Mouse (Mus musculus) retina, postnatal 1 day (tissue): ENCODE data around the gene Arl15.

Experiments
- DNase-seq: peaks from one replicate; pipeline ENCODE4 v3.0.0-alpha.2; 2012

Gene Arl15

GRCm38 (mm10) chr13:113995490-113996236 lies 201.4 kb downstream of the Arl15 start:
- no peak for DNase-seq

- no peak for DNase-seq
Measured at GRCm38 (mm10) chr13:113998811-113999210, 204.5 kb downstream of the Arl15 start.

GRCm38 (mm10) chr13:114003463-114003862 lies 209.2 kb downstream of the Arl15 start:
- no peak for DNase-seq

- DNase-seq = no peak
Measured at GRCm38 (mm10) chr13:114004191-114004590, 209.9 kb downstream of the Arl15 start.

GRCm38 (mm10) chr13:114009786-114010185 lies 215.5 kb downstream of the Arl15 start:
- DNase-seq = no peak

- no peak for DNase-seq
Measured at GRCm38 (mm10) chr13:114010521-114010920, 216.2 kb downstream of the Arl15 start.

GRCm38 (mm10) chr13:114011019-114011418 lies 216.7 kb downstream of the Arl15 start:
- peak; percentile 83 for DNase-seq

GRCm38 (mm10) chr13:114017928-114018327 lies 223.6 kb downstream of the Arl15 start:
- no peak for DNase-seq

GRCm38 (mm10) chr13:114023541-114023940 lies 229.2 kb downstream of the Arl15 start:
- DNase-seq = no peak

GRCm38 (mm10) chr13:114026306-114026705 lies 232.0 kb downstream of the Arl15 start:
- no peak for DNase-seq

- DNase-seq = no peak
Measured at GRCm38 (mm10) chr13:114026751-114027150, 232.4 kb downstream of the Arl15 start.

GRCm38 (mm10) chr13:114048071-114048470 lies 253.8 kb downstream of the Arl15 start:
- DNase-seq = no peak

GRCm38 (mm10) chr13:114048688-114049087 lies 254.4 kb downstream of the Arl15 start:
- DNase-seq = no peak

GRCm38 (mm10) chr13:114051151-114051850 lies 257.0 kb downstream of the Arl15 start:
- DNase-seq = no peak

- DNase-seq = no peak
Measured at GRCm38 (mm10) chr13:114052426-114053205, 258.3 kb downstream of the Arl15 start.

GRCm38 (mm10) chr13:114053261-114053660 lies 259.0 kb downstream of the Arl15 start:
- DNase-seq = no peak

- peak; percentile 33 for DNase-seq
Measured at GRCm38 (mm10) chr13:114055686-114056085, 261.4 kb downstream of the Arl15 start.

- DNase-seq = no peak
Measured at GRCm38 (mm10) chr13:114060258-114060657, 266.0 kb downstream of the Arl15 start.

- DNase-seq = no peak
Measured at GRCm38 (mm10) chr13:114061234-114061633, 266.9 kb downstream of the Arl15 start.

- DNase-seq = no peak
Measured at GRCm38 (mm10) chr13:114064069-114064468, 269.8 kb downstream of the Arl15 start.

GRCm38 (mm10) chr13:114065012-114065411 lies 270.7 kb downstream of the Arl15 start:
- no peak for DNase-seq

GRCm38 (mm10) chr13:114068421-114068820 lies 274.1 kb downstream of the Arl15 start:
- no peak for DNase-seq

- no peak for DNase-seq
Measured at GRCm38 (mm10) chr13:114071439-114071838, 277.1 kb downstream of the Arl15 start.

GRCm38 (mm10) chr13:114074471-114074870 lies 280.2 kb downstream of the Arl15 start:
- DNase-seq = peak; percentile 71
